Mouse (Mus musculus): ENCODE data around the gene Lpar1. TPM values are rescaled to one million over a fixed set of nuclear protein-coding genes. Genes with fewer than 3 reads are reported as not detected.

Gene Lpar1
- 194 and 195 TPM in 2 replicates for polyA plus RNA-seq (2016; fragmentation: Nextera tagmentation; extraction: Ambion mirVana)

DNA sequence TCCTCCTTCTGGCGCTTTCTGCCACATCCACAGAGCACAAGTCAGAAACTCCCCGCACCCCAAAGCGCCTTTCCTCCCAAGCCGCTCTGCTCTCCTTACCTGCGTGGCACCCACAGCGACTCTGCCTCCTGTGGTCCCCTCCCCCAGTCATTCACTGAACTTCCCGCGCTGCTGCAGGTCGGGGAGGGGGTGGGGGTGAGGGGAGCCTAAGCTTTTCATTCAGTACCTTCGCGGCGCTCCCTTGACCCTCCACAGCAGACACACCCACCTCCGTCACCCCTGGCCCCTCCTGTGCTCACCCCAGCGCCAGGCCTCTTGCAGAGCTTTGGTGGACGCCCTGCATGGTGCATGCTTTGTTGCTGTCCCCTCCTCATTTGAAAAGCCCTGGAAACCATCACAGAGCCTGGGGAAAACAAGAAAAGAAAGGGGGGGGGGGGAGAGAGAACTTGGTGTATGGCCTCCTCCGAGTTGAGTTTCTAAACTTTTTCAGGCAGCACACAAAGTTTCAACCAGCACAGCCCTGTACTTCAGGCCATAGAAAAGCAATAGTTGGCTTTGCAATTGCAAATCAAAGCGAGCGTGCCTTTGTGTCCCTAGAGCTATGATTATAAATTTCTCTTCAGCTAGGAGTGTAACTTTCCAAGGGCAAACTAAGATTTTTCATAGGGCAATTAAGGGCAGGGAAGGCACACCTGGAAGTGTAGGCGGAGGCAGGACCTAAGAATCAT is at the start of gene Lpar1:
TSS of gene Lpar1 (minus strand) at position 268 of the 728 bp plus-strand sequence.
- 3% methylated on average over 19 of the region's 19 CpGs for WGBS
- H3K4me1 ChIP-seq = peaks cover 27% of the 10 kb centered on the region
- H3K36me3 ChIP-seq = no peaks in the 10 kb centered on the region
- H3K27ac ChIP-seq = peak within 1 kb of the TSS; percentile 97
- peak within 1 kb of the TSS; percentile 79 for H3K4me3 ChIP-seq
- peak within 1 kb of the TSS; percentile 82 for H3K9ac ChIP-seq
- no peaks in the 10 kb centered on the region for H3K27me3 ChIP-seq
- no peaks in the 10 kb centered on the region for H3K9me3 ChIP-seq
- peak; percentile 72 for ATAC-seq (ENCODE audit: insufficient number of reproducible peaks, insufficient read depth, low FRiP score, low TSS enrichment)
- H3K4me2 ChIP-seq (replicated peaks) = peak within 1 kb of the TSS; percentile 64

DNA sequence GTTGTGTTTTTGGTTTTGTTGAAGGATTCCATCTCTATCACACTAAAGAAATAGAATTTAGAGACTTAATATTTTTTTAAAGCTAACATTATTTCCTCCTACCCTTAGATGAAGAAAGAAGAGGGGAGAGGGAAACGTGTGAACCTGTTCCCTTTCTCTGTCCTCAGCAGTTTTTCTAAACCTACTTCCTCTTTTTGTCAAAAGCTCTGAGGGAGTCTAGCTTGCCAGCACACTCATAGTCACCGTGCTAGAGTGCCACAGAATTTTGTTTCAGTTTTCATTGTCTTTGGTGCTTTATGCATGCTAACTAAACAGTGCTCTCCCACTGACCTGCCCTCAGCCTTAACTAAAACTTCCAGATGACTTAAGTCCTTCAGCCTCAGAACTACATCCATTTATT is 32.2 kb upstream of the Lpar1 start:
- no peak for ATAC-seq (ENCODE audit: insufficient number of reproducible peaks, insufficient read depth, low FRiP score, low TSS enrichment)
- Histone ChIP-seq H3K4me3 (no peak overlapping the region), H3K36me3 (no peaks in the 10 kb centered on the region), H3K27me3 (no peaks in the 10 kb centered on the region), H3K27ac (no peak overlapping the region), H3K4me1 (peaks cover 7% of the 10 kb centered on the region; the same call in 1 of the 2 replicates), H3K4me2 (replicated peaks) (no peak overlapping the region), H3K9me3 (no peaks in the 10 kb centered on the region), H3K9ac (no peak overlapping the region)
- WGBS = 41% methylated on average over 2 of the region's 2 CpGs

DNA sequence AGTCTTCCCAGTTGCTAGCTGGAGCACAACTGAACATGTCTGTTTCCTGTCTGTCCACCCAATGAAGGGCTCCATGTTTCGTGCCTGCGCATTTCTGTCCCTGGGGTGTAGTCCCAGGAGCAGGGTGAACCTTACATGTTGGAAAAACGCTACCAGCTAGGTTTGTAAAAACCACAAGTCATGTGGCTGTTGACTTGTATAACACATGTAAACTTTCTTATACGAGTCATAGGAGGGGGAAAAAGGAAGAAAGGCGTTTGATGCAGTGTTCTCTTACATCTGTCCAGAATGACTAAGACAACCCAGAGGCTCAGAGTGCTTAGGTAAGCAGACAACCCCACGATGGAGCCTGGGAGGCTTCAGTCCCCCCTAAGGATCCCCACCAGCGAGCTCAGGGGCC is 27.5 kb upstream of the Lpar1 start:
- H3K36me3 ChIP-seq = no peaks in the 10 kb centered on the region
- no peaks in the 10 kb centered on the region for H3K9me3 ChIP-seq
- peak overlapping the region; percentile 69 for H3K27ac ChIP-seq
- no peak overlapping the region for H3K4me2 ChIP-seq (replicated peaks)
- H3K4me1 ChIP-seq = peaks cover 23% of the 10 kb centered on the region
- no peaks in the 10 kb centered on the region for H3K27me3 ChIP-seq
- WGBS = 58% methylated on average over 7 of the region's 7 CpGs
- no peak overlapping the region for H3K4me3 ChIP-seq
- no peak overlapping the region for H3K9ac ChIP-seq
- ATAC-seq (ENCODE audit: insufficient number of reproducible peaks, insufficient read depth, low FRiP score, low TSS enrichment) = no peak

DNA sequence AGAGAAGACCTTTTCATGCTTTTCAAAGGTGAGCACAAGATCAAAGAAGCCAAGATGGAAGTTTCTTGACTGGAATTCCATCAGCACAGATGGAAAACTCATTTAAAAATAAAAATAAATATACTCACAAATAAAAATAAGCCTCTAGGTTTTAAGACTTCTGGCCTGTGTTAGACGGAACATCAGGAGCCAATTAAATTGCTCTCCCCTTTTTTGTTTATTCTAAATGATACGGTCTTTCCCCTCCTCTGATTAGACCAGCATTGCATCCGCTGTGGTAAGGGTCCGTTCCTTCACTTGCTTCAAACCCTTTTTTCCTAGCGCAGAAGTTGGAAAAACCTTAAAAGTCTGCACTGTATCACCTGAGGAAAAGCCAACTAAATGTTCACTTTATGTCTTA is 26.8 kb upstream of the Lpar1 start:
- peak overlapping the region; percentile 84 for H3K27ac ChIP-seq

DNA sequence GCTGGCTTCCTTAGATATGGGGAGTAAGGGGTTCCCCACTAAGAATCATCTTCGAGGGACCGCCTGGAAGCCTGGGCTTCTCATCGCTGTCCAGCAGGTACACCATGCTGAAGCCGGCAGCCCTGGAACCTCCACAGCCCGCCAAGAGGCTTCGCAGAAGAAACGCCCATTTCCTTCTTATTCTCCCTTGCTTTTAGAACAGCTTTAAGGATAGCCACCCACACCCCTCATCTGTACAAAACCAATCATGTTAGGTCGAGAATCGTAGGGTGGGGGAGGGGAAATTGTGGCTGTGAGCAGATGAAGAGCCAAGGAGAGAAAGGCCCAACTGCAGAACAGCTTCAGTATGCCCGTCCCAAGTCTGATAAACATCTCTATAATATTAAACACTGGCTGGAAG is 26.4 kb upstream of the Lpar1 start:
- Histone ChIP-seq H3K4me3 (no peak overlapping the region), H3K36me3 (no peaks in the 10 kb centered on the region), H3K27me3 (no peaks in the 10 kb centered on the region), H3K27ac (peak overlapping the region; percentile 84), H3K9ac (no peak overlapping the region), H3K4me2 (replicated peaks) (peak overlapping the region; percentile 3; the same call in 1 of the 2 replicates), H3K4me1 (peaks cover 23% of the 10 kb centered on the region), H3K9me3 (no peaks in the 10 kb centered on the region)
- 43% methylated on average over 10 of the region's 10 CpGs for WGBS
- ATAC-seq (ENCODE audit: insufficient number of reproducible peaks, insufficient read depth, low FRiP score, low TSS enrichment) = no peak

More for the DNA sequence above, 26.8 kb upstream of the Lpar1 start:
- peaks cover 23% of the 10 kb centered on the region for H3K4me1 ChIP-seq
- H3K9ac ChIP-seq = no peak overlapping the region
- H3K9me3 ChIP-seq = no peaks in the 10 kb centered on the region
- ATAC-seq (ENCODE audit: insufficient number of reproducible peaks, insufficient read depth, low FRiP score, low TSS enrichment) = no peak
- H3K27me3 ChIP-seq = no peaks in the 10 kb centered on the region
- WGBS = 30% methylated on average over 5 of the region's 5 CpGs
- H3K4me3 ChIP-seq = no peak overlapping the region
- no peaks in the 10 kb centered on the region for H3K36me3 ChIP-seq
- H3K4me2 ChIP-seq (replicated peaks) = no peak overlapping the region

DNA sequence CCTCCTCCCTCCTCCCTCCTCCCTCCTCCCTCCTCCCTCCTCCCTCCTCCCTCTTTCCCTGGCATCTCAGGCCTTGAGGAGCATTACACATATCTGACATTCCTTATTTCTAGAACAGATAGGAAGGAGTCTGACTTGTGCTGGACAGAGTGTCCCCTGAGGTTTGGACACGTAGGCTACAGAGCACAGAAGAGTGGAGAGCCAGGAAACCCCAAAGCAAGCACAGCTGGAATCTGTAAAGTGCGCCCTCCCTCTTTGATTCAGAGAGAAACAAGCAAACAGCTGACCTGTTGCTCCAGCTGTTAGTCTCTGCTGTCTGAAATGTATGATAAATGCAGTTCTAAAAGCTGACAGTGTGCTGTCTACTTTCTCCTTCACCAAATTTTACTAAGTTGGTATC is 24.8 kb upstream of the Lpar1 start:
- no peaks in the 10 kb centered on the region for H3K36me3 ChIP-seq
- H3K4me2 ChIP-seq (replicated peaks) = no peak overlapping the region
- no peaks in the 10 kb centered on the region for H3K27me3 ChIP-seq
- H3K9me3 ChIP-seq = no peaks in the 10 kb centered on the region
- H3K9ac ChIP-seq = no peak overlapping the region
- 21% methylated on average over 2 of the region's 2 CpGs for WGBS
- no peak overlapping the region for H3K4me3 ChIP-seq
- ATAC-seq (ENCODE audit: insufficient number of reproducible peaks, insufficient read depth, low FRiP score, low TSS enrichment) = no peak
- H3K27ac ChIP-seq = no peak overlapping the region
- H3K4me1 ChIP-seq = peaks cover 23% of the 10 kb centered on the region

DNA sequence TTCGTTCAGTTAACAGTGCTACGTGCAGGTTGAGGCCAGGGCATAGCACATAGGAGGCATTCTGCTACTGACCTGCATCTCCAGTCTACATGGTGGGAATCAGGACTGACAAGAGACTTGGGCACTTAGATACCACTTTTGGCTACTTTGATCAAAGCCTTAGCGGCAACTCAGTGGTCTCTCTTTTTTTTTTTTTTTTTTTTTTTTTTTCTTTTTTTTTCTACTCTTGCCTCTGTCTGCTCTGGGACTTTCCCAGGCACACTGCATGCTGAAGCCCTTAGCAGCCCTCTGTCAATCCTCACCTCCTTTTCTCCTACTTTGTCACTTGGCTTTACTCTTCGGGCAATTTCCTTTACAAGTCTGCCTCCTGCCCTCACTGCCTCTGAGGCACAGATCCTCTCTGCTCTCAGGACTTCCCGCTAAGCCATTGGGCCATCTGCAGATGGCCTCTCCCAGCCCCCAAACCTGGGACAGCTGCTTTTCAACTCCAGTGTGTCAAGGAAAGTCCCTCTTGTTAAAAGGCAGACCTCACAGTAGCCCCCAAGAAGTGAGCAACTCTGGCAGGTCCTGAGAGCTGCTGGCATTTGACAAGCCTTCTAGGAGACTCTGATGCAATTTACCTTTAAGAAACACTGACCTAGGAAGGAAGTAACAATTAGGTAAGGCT is 23.8 kb upstream of the Lpar1 start:
- Histone ChIP-seq H3K9me3 (no peaks in the 10 kb centered on the region), H3K9ac (no peak overlapping the region), H3K4me3 (no peak overlapping the region), H3K4me2 (replicated peaks) (no peak overlapping the region), H3K4me1 (peaks cover 23% of the 10 kb centered on the region), H3K27ac (0 out of 2 replicates have a peak overlapping the region, but pooled peaks have one; percentile 31), H3K27me3 (no peaks in the 10 kb centered on the region), H3K36me3 (no peaks in the 10 kb centered on the region)
- ATAC-seq (ENCODE audit: insufficient number of reproducible peaks, insufficient read depth, low FRiP score, low TSS enrichment) = no peak
- 49% methylated on average over 5 of the region's 5 CpGs for WGBS

DNA sequence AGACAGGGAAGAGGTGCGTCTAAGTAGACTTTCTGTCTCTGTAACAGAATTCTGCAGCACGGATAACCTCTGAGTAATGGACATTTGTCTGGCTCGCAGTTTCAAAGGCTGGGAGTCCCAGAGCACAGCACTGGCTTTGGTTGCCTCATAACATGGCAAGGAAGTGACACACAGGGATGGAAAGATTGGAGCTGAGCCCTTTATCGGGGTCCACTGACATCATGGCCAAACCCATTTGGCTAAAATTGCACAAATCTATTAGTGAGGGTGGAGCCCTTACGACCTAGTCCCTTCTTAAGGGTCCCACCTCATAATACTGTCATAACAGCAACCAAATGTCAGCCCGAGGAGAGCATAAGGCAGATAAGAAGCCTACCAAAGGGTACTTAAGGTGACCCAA is 22.1 kb upstream of the Lpar1 start:
- whole genome bisulfite sequencing = 83% methylated on average over 6 of the region's 6 CpGs

DNA sequence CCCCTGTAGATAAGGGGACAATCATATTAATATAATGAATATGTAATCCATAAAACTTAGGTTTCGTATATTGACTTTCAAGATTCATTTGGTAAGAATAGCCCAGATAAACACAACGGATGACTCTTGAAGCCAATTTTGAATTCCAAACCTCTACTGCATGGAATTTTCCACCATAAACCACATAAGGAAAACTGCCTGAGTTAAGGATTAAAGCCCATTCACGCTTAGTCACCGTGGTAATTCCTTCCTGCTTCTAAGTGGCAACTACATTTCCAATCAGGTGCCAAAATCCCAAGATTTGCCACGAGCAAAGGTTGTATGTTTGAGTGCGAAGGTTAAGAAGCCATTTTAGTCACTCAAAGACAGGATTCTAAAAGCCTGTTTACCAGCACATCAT is 20.3 kb upstream of the Lpar1 start:
- 77% methylated on average over 6 of the region's 6 CpGs for WGBS
- no peak overlapping the region for H3K9ac ChIP-seq
- H3K4me1 ChIP-seq = peaks cover 3% of the 10 kb centered on the region; the same call in 1 of the 2 replicates
- H3K27ac ChIP-seq = 0 out of 2 replicates have a peak overlapping the region, but pooled peaks have one; percentile 2
- H3K4me2 ChIP-seq (replicated peaks) = no peak overlapping the region
- H3K36me3 ChIP-seq = no peaks in the 10 kb centered on the region
- ATAC-seq (ENCODE audit: insufficient number of reproducible peaks, insufficient read depth, low FRiP score, low TSS enrichment) = no peak
- H3K4me3 ChIP-seq = no peak overlapping the region
- H3K9me3 ChIP-seq = no peaks in the 10 kb centered on the region
- H3K27me3 ChIP-seq = no peaks in the 10 kb centered on the region

More for the DNA sequence above, 22.1 kb upstream of the Lpar1 start:
- H3K27me3 ChIP-seq = no peaks in the 10 kb centered on the region
- no peaks in the 10 kb centered on the region for H3K36me3 ChIP-seq
- no peaks in the 10 kb centered on the region for H3K9me3 ChIP-seq
- no peak overlapping the region for H3K9ac ChIP-seq
- peaks cover 15% of the 10 kb centered on the region for H3K4me1 ChIP-seq
- no peak overlapping the region for H3K27ac ChIP-seq
- H3K4me2 ChIP-seq (replicated peaks) = no peak overlapping the region
- no peak for ATAC-seq (ENCODE audit: insufficient number of reproducible peaks, insufficient read depth, low FRiP score, low TSS enrichment)
- no peak overlapping the region for H3K4me3 ChIP-seq

DNA sequence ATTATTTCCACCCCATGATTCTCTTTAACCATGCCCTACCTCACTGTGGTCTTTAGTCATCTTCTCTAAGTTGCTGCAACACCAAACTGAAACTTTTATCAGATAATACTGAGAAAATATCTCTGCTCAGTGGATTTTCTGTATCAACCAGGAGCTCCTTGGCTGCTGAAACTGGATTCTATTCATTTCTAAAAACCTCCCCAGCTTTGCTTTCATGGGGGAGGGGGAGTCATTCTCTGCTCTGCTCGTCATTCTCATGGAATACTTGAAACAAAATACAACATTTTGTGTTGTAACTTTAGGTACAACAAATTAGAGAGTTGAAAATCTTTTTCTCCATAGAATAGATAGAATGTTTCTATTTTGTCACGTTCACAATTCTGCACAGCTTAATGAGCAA is 18.7 kb upstream of the Lpar1 start:
- Histone ChIP-seq H3K9ac (no peak overlapping the region), H3K27me3 (no peaks in the 10 kb centered on the region), H3K27ac (no peak overlapping the region), H3K4me2 (replicated peaks) (no peak overlapping the region), H3K36me3 (no peaks in the 10 kb centered on the region), H3K4me3 (no peak overlapping the region), H3K9me3 (no peaks in the 10 kb centered on the region), H3K4me1 (no peaks in the 10 kb centered on the region)
- no peak for ATAC-seq (ENCODE audit: insufficient number of reproducible peaks, insufficient read depth, low FRiP score, low TSS enrichment)
- 60% methylated on average over 2 of the region's 2 CpGs for WGBS

DNA sequence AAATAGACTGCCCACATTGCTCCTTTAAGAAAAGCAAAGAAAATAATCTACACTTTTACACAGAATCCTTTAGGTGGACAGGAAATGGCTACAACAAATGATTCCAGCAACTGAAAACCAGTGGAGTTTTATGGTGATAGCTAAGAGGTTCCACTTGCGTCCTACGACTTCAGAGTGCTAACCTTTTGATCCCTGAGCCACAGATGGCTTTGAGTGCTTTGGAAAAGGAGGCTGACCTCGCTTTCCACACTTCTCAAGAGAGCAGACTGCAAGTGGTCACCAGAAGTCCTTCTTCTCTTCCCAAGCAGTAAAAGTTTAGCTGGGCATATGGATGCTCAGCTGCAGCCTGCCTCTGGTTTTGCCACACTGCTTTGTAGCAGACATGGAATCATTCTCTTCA is 18.0 kb upstream of the Lpar1 start:
- Histone ChIP-seq H3K4me1 (no peaks in the 10 kb centered on the region), H3K27me3 (no peaks in the 10 kb centered on the region), H3K4me2 (replicated peaks) (no peak overlapping the region), H3K27ac (no peak overlapping the region), H3K36me3 (no peaks in the 10 kb centered on the region), H3K9ac (no peak overlapping the region), H3K9me3 (no peaks in the 10 kb centered on the region), H3K4me3 (no peak overlapping the region)
- 21% methylated on average over 3 of the region's 3 CpGs for WGBS
- ATAC-seq (ENCODE audit: insufficient number of reproducible peaks, insufficient read depth, low FRiP score, low TSS enrichment) = no peak

DNA sequence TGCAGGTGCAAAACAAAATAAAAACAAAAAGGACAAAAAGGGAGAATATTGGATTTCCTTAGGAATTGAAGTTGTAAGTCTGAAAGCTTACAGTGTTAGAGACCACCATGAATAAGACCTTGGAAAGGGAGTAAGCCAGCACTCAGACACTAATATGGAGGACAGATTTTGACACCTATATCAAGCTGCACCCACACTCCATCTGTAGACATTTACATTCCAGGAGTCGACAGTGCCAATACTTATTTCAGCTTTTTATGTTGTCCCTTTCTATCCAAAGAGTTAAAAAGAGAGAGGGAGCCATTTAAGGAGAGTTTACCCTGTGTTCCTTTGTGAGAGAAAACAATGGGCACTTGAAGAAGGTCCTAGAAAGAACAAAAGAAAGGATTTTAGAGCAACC is 17.5 kb upstream of the Lpar1 start:
- Histone ChIP-seq H3K4me3 (no peak overlapping the region), H3K4me2 (replicated peaks) (no peak overlapping the region), H3K9me3 (no peaks in the 10 kb centered on the region), H3K27me3 (no peaks in the 10 kb centered on the region), H3K36me3 (no peaks in the 10 kb centered on the region), H3K4me1 (no peaks in the 10 kb centered on the region), H3K9ac (no peak overlapping the region), H3K27ac (no peak overlapping the region)
- 62% methylated on average over 1 of the region's 1 CpGs for WGBS
- no peak for ATAC-seq (ENCODE audit: insufficient number of reproducible peaks, insufficient read depth, low FRiP score, low TSS enrichment)
